Mouse (Mus musculus): ENCODE measurements around the gene Prkra. TPM values are rescaled to one million over a fixed set of nuclear protein-coding genes. Genes with fewer than 3 reads are reported as not detected.

The Prkra gene
- total RNA-seq (2014; rRNA removed): 113 and 123 TPM in 2 replicates
- polyA plus RNA-seq (2015; fragmentation: Nextera tagmentation; extraction: Ambion mirVana): 97.5 and 101 TPM in 2 replicates

DNA sequence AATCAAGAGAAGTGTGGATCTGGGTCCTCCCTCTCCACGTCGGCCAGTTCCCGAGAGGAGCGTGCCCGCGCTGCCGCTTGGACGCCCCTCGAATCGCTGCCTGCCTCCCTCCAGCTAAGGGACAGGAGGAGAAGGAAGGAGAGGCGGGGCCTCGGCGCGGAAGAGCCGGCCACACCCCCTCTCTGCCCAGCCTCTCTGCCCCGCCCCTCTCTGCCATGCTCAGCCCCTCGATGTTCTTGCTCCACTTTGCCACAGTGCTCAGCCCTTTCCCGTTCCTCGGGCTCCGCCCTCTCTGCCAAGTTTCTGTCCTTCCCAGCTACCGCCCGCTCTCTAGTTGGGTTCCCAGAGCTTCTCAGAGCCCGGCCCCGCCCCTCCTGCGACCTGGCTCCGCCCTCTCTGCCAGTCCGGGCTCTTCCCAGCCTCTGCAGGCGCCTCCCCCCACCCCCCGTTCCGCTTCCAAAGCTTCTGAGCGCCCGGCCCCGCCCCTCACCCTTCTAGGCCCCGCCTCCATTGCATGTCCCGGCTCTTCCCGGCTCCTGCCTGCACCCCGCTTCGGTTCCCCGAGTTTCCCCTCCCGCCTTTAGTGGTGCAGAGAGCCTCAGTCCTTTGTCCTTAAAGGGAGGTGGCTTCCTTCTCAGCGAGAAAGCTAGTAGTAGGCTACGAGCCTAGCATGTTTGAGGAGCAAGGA, at the start of gene Prkra, which contains the start of gene Pjvk:
Gene Prkra, minus strand, starts transcription at position 133 of the 688 bp plus-strand sequence.
Gene Pjvk, plus strand, starts transcription at position 594 of the 688 bp plus-strand sequence.
- peak; percentile 97 for ATAC-seq
- H3K4me1 ChIP-seq (ENCODE audit: insufficient read depth): peaks cover 3% of the 10 kb centered on the region; the same call in 1 of the 2 replicates
- peaks cover 6% of the 10 kb centered on the region; the same call in 1 of the 2 replicates for H3K36me3 ChIP-seq (ENCODE audit: insufficient read depth)
- DNase-seq: peak; percentile 98
- H3K27me3 ChIP-seq (ENCODE audit: insufficient read depth, low read length): no peaks in the 10 kb centered on the region
- WGBS: 5% methylated on average over 37 of the region's 42 CpGs
- no peaks in the 10 kb centered on the region for H3K9me3 ChIP-seq (ENCODE audit: low read length)
- peak within 1 kb of the TSS; percentile 71 for H3K4me2 ChIP-seq (ENCODE audit: low read depth)
- peak; percentile 4; the same call in 1 of the 2 replicates for TF ChIP-seq CTCF (IDR thresholded peaks at IDR 0.05; ENCODE audit: low read depth)
- peak within 1 kb of the TSS; percentile 82 for H3K27ac ChIP-seq (ENCODE audit: low read depth, low read length)
- peak within 1 kb of the TSS; percentile 67 for H3K4me3 ChIP-seq (ENCODE audit: low read depth, low read length)
- peak within 1 kb of the TSS; percentile 80 for H3K9ac ChIP-seq

DNA sequence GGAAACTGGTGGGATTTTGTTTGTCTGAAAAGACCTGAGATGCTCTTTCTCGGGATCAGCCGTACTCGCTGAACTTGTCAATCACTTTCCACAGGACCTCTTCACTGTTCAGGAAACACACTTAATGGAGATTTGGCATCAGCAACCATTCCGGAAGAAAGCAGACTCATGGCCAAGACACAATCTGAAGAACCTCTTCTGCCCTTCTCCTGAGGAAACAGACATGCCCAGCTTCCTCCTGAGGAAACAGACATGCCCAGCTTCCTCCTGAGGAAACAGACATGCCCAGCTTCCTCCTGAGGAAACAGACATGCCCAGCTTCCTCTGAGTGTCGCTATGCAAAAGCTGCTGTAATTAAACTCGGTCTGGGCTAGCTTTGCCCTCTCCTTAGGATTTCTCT, 47.5 kb upstream of the Prkra start:
- no peak for ATAC-seq
- Histone ChIP-seq H3K9me3 (ENCODE audit: low read length) (no peaks in the 10 kb centered on the region), H3K4me3 (ENCODE audit: low read depth, low read length) (no peak overlapping the region), H3K36me3 (ENCODE audit: insufficient read depth) (peaks cover 45% of the 10 kb centered on the region), H3K4me1 (ENCODE audit: insufficient read depth) (no peaks in the 10 kb centered on the region), H3K27ac (ENCODE audit: low read depth, low read length) (no peak overlapping the region), H3K27me3 (ENCODE audit: insufficient read depth, low read length) (no peaks in the 10 kb centered on the region), H3K9ac (no peak overlapping the region), H3K4me2 (ENCODE audit: low read depth) (no peak overlapping the region)
- 85% methylated on average over 6 of the region's 6 CpGs for WGBS
- no peak for DNase-seq
- no peak for TF ChIP-seq CTCF (IDR thresholded peaks at IDR 0.05; ENCODE audit: low read depth)

DNA sequence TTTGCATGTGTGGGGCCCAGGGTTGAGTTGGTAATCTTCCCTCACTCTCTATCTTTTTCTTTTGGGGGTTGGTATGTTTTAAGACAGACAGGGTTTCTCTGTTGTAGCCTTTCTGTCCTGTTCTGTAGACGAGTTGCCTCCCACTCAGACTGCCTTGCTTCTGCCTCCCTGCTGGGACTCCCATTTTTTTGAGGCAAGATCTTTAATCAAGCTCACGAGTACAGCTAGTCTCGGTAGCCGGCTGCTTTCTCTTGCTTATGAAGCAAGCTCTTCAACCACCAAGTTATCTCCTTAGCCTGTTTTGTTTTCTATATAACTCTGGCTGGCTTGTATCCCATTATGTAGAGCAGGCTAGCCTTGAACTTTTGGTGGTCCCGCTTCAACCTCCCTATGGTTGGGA, 46.0 kb upstream of the Prkra start:
- Histone ChIP-seq H3K36me3 (ENCODE audit: insufficient read depth) (peaks cover 47% of the 10 kb centered on the region), H3K9ac (no peak overlapping the region), H3K9me3 (ENCODE audit: low read length) (no peaks in the 10 kb centered on the region), H3K27ac (ENCODE audit: low read depth, low read length) (no peak overlapping the region), H3K4me3 (ENCODE audit: low read depth, low read length) (no peak overlapping the region), H3K4me2 (ENCODE audit: low read depth) (no peak overlapping the region), H3K4me1 (ENCODE audit: insufficient read depth) (no peaks in the 10 kb centered on the region), H3K27me3 (ENCODE audit: insufficient read depth, low read length) (no peaks in the 10 kb centered on the region)
- ATAC-seq (no peak), DNase-seq (no peak)
- no peak for TF ChIP-seq CTCF (IDR thresholded peaks at IDR 0.05; ENCODE audit: low read depth)
- 84% methylated on average over 5 of the region's 5 CpGs for WGBS

DNA sequence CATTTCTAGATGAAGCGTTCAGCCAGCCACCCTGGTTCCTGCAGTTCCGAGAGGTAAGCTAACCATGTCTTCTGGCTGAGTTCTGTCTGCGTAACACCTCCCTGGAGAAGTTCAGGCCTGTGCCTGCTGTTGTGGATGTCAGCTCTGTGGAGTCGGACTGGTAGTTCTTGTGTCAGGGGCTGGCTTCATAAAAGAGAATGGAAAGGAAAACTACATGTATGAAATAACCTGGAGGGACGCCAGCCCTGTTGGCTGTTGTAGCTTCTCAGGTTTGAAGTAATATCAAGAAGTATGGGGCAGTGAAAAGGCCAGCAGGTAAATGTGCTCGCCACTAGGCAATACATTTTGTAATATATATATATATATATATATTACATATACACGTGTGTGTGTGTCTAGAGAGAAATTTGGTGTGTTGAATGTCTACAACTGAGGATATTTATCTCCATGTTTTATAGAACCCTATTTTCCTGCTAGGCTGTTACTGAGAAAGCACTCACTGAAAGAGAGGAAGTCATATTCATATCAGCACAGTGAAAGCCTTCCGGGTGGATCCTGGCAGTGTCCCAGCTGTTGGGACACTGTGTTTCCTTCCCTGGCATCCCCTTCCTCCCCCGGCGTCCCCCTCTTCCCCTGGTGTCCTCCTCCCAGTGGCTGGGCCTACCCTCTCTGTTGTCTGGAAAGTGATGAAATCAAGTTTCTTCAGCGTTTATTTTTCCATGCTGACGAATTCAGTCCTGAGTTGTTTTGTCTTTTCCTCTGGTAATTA, 42.8 kb upstream of the Prkra start:
- 89% methylated on average over 12 of the region's 12 CpGs for WGBS

DNA sequence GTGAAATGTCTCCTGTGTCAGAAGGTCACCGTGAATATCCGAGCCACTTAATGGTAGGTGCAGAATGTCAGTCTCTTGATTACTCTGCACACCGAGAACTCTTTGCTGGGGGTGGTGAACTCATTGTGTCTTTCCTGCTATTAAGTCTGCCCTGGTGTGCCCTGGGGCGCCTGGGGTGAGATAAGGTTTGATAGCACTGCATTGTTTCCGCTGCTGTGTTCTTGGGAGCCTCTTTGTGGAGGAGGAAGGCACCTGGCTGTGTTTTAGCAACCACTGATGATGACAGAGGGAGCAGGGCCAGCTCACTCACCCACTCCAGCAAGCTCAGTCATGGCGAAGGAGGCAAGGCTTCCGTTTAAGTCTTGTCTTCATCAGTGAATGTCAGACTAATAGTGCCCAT, 40.3 kb upstream of the Prkra start:
- TF ChIP-seq CTCF (IDR thresholded peaks at IDR 0.05; ENCODE audit: low read depth): no peak
- Histone ChIP-seq H3K4me1 (ENCODE audit: insufficient read depth) (no peaks in the 10 kb centered on the region), H3K9me3 (ENCODE audit: low read length) (no peaks in the 10 kb centered on the region), H3K4me3 (ENCODE audit: low read depth, low read length) (no peak overlapping the region), H3K27me3 (ENCODE audit: insufficient read depth, low read length) (no peaks in the 10 kb centered on the region), H3K9ac (no peak overlapping the region), H3K4me2 (ENCODE audit: low read depth) (no peak overlapping the region), H3K36me3 (ENCODE audit: insufficient read depth) (peaks cover 69% of the 10 kb centered on the region), H3K27ac (ENCODE audit: low read depth, low read length) (no peak overlapping the region)
- 77% methylated on average over 7 of the region's 7 CpGs for WGBS
- no peak for DNase-seq
- ATAC-seq: no peak

More for the DNA sequence above, 42.8 kb upstream of the Prkra start:
- TF ChIP-seq CTCF (IDR thresholded peaks at IDR 0.05; ENCODE audit: low read depth): no peak
- ATAC-seq (no peak), DNase-seq (no peak)
- Histone ChIP-seq H3K4me2 (ENCODE audit: low read depth) (no peak overlapping the region), H3K4me1 (ENCODE audit: insufficient read depth) (no peaks in the 10 kb centered on the region), H3K9ac (no peak overlapping the region), H3K4me3 (ENCODE audit: low read depth, low read length) (no peak overlapping the region), H3K27ac (ENCODE audit: low read depth, low read length) (no peak overlapping the region), H3K27me3 (ENCODE audit: insufficient read depth, low read length) (no peaks in the 10 kb centered on the region), H3K9me3 (ENCODE audit: low read length) (no peaks in the 10 kb centered on the region), H3K36me3 (ENCODE audit: insufficient read depth) (peaks cover 78% of the 10 kb centered on the region)

DNA sequence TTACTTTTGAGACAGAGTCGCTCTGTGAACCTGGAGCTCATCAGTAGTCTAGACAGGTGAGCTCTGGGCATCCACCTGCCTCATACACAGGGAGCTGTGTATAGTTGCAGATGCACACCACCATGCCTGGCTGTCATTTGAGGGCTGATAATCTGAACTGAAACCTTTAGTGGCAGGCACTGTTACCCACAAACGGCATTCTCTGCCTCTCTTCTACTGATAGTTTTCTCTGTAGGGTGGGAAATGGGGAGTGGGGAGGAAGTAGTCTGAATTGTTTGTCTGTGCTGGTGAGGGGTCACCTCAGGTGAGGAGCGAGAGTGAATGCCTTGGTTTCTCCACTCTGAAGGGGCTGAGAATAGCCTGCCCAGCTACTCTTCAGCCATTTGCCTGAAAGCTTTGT, 39.8 kb upstream of the Prkra start:
- H3K4me1 ChIP-seq (ENCODE audit: insufficient read depth): no peaks in the 10 kb centered on the region
- 87% methylated on average over 3 of the region's 3 CpGs for WGBS
- H3K36me3 ChIP-seq (ENCODE audit: insufficient read depth): peaks cover 69% of the 10 kb centered on the region
- DNase-seq (no peak), ATAC-seq (no peak)
- H3K9me3 ChIP-seq (ENCODE audit: low read length): no peaks in the 10 kb centered on the region
- no peak overlapping the region for H3K4me2 ChIP-seq (ENCODE audit: low read depth)
- no peak overlapping the region for H3K27ac ChIP-seq (ENCODE audit: low read depth, low read length)
- no peaks in the 10 kb centered on the region for H3K27me3 ChIP-seq (ENCODE audit: insufficient read depth, low read length)
- no peak overlapping the region for H3K4me3 ChIP-seq (ENCODE audit: low read depth, low read length)
- no peak overlapping the region for H3K9ac ChIP-seq
- TF ChIP-seq CTCF (IDR thresholded peaks at IDR 0.05; ENCODE audit: low read depth): no peak

DNA sequence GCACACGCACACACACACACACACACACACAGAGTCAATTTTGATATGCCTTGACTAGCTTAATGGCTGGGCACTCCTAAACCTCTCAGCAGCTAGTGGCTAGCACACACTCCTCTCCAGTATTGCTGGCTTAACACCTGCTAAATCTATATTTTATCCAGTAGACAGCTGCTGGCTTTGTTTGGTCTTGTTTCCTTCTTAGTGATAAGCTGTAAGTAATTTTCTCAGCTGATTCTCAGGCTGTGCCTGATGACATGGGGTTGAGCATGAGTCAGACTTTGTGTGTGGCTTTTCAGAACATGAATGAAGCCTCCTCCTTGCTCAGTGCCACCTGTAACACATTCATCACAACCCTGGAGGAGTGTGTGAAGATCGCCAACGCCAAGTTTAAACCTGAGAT, 39.2 kb upstream of the Prkra start:
- DNase-seq: no peak
- H3K4me2 ChIP-seq (ENCODE audit: low read depth): no peak overlapping the region
- peaks cover 70% of the 10 kb centered on the region for H3K36me3 ChIP-seq (ENCODE audit: insufficient read depth)
- H3K9me3 ChIP-seq (ENCODE audit: low read length): no peaks in the 10 kb centered on the region
- H3K27me3 ChIP-seq (ENCODE audit: insufficient read depth, low read length): no peaks in the 10 kb centered on the region
- ATAC-seq: no peak
- H3K4me3 ChIP-seq (ENCODE audit: low read depth, low read length): no peak overlapping the region
- WGBS: over 99% methylated on average over 3 of the region's 3 CpGs
- H3K4me1 ChIP-seq (ENCODE audit: insufficient read depth): no peaks in the 10 kb centered on the region
- no peak overlapping the region for H3K27ac ChIP-seq (ENCODE audit: low read depth, low read length)
- TF ChIP-seq CTCF (IDR thresholded peaks at IDR 0.05; ENCODE audit: low read depth): no peak
- no peak overlapping the region for H3K9ac ChIP-seq

All from forebrain, postnatal 0 days (tissue).